Mouse (Mus musculus) Muller cell, postnatal 12 days (primary cell): ENCODE results near the gene Ces1h.
"Not testable (repeated sequence)": the region's sequence is repeated elsewhere in the genome, so short reads cannot be mapped to it uniquely, and the experiment has no call there.

ENCODE experiments used
- DNase-seq: peaks from one replicate; pipeline ENCODE4 v3.0.0-alpha.2; 2015; ENCODE audit errors: inconsistent ontology term

Ces1h gene

DNA sequence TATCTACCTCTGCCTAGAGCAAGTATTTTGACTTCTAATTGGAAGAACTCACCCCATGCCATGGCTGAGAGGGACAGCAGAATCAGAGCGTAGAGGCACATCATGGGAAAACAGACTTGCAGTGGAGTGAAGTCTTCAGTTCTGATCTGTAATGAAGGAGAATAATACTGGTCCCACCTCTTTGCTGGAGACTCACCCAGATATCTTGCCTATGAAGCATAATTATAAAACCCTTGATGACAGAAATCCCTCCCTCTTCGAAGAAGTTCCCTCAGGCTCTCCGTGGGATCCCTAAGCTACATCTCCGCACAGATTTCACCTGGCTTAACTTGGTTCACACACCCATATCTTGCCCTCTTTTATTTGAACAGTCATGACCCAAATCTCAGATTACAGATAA lies at the start of gene Ces1h:
Ces1h (minus strand) TSS at position 101 of the 400 bp plus-strand sequence.
- no peak for DNase-seq

GRCm38 (mm10) chr8:93427195-93427594 lies 47.7 kb upstream of the Ces1h start:
- no peak for DNase-seq

- DNase-seq, result no peak
Measured at GRCm38 (mm10) chr8:93415387-93415786, 35.9 kb upstream of the Ces1h start.

DNA sequence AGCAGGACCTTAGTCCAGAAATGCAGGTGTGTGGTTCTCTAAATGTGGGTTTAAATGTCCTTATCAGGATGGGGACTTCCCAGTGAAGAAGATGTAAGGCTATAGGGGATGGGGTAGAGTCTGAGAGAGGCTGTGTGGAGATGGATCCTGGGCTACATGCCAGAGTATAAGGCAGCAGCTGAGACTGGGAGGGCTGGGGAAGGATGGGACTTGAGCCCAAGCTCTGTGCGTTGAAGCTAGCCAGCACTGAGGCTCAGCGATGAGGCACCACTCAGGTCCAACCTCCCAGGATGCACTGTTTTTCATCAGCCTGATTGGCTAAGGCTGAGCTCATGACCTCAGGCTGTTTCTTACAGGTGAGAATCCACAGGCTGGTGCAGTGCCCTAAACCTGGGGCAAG lies 29.3 kb upstream of the Ces1h start:
- no peak for DNase-seq

DNA sequence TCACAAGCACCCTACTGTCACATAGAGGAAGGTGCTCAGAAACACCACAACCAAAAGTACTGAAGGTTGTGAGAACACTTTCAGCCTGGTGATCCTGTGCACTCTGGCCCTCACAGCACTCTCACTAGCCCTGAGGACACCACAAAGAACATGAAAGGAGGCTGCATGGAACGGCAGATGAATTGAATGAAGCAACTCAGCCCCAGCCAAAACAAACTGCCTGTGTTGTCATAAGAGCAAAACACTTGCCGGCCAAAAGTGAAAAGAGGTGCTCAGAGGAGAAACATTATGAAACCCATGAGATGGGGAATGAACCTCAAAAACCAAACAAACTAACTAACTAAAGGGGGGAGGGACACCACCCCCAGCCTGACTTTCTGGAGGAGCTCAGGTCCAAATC lies 20.2 kb upstream of the Ces1h start:
- DNase-seq, result no peak

GRCm38 (mm10) chr8:93398044-93398443 lies 18.5 kb upstream of the Ces1h start:
- peak; percentile 15 for DNase-seq

DNA sequence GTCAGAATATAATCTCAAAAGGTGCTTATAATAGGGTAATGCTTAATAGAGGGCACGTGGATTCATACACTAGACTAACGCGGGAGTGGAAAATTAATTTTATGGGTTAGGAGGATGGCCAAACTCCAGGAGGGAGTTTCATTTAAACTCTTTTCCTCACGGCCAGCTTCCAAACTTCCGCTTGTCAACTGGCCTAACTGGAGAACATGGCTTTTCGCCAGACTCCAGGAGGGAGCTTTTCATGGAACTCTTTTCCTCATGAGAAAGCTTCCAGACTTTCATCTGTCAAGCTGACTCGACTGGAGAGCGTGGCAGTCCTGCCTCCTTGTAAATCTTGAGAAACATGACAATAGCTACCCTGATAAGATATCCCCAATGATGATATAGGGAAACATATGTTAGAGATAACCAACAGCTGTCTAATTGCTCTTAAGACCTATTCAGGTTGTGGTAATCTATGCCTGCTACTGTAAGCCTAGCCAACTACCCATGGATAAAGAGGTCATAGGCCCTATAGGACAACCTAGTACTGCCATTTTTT lies 14.6 kb upstream of the Ces1h start:
- DNase-seq, result not testable (repeated sequence)

DNA sequence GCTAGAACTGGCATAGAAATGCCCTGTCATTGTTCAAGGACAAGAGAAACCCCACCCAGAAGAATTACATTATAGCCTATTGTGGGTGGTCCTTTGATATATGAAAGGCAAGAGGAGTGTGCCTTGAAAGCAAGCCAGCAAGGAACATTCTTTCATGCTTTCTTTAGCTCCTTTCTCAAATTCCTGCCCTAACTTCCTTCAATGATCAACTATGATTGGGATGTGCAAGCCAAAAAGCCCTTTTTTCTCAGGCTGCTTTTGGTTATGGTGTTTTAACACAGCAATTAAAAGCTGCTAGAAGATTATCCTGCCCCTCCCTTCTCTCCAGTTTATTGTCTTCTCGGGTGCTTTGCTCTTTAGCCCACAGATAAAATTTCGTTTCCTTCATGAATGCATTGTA lies 10.0 kb downstream of the Ces1h start:
- peak; percentile 35 for DNase-seq

DNA sequence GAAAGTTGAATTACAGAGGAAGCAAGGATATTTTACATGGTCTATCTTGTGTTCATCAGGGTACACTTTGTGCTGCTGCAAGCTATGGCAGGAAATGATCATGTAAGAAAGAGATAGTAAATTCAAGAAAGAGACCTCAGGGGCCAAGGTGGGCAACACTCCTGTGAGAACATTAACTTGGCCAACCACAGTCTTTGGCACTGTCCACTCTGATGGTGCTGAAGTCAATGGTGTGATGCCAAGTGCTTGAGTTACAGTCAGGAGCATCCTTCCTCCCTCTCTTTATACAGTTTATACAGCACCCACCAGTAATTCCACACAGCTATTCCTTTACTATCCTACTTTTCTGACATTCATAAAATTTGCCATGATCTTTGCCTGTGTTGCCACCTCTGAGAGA lies 19.4 kb downstream of the Ces1h start:
- peak; percentile 1 for DNase-seq

DNA sequence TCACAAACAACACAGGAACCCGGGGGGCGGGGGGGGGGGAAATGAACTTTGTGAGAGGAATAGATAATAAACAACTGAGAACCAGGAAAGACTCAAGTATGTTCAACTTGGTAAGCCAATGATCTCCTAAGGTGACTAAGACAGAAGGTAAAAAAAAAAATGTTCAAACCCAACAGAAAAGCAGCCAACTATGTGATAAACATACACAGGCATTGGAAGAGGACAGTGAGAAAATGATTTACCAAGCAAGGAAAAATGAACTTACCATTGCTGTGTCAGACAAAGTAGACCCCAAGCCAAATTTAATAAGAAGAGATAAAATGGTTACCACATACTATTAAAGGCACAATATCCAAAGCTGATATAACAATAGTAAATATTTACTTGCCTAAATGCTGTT lies 40.0 kb downstream of the Ces1h start:
- DNase-seq, result no peak

DNA sequence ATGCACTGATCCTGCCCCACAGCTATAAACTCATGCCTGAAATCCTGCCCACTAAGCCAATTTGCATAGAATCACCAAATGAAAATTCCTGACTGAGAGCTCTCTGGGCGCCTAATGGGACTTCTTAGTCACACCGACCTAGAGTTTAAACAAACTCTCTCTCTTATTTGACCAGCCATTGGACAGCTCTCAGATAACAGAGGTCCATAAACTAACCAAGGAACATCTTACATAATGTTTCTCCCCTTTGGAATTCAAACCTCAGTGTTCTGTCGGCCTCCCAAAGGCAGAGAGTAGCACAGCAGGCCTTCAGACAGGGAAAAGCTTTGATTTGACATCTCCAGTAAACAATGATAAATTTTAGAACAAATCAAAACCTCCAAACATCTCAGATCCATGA lies 42.3 kb downstream of the Ces1h start, which contains the start of gene Ces1g:
Ces1g (minus strand) TSS at position 102 of the 400 bp plus-strand sequence.
- DNase-seq, result peak; percentile 4

DNA sequence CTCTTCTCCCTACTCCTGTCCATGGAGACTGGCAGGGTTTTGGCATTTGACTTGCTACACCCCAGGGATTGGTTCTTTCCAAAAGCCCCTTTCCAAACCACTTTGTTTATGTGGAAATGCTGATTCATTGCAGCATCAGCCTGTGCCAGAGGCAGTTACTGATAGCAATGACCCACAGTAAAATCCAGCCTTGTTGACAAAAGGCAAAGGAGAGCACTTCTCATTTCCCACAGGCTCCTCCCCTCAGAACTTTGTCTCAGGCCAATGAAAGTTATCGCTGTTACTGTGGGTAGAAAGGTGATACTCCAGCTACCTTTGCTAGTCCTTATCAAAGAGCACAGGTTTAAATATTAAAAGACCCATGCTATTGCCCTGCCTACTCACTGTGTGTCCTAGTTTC lies 46.8 kb downstream of the Ces1h start:
- peak; percentile 52 for DNase-seq

GRCm38 (mm10) chr8:93331151-93331550 lies 48.4 kb downstream of the Ces1h start:
- DNase-seq, result no peak

GRCm38 (mm10) chr8:93325123-93325522 lies 54.4 kb downstream of the Ces1h start:
- DNase-seq, result no peak

- DNase-seq, result peak; percentile 80
Measured at GRCm38 (mm10) chr8:93317031-93317430, 62.5 kb downstream of the Ces1h start.

GRCm38 (mm10) chr8:93315557-93315956 lies 64.0 kb downstream of the Ces1h start:
- DNase-seq, result no peak
